Mouse (Mus musculus): ENCODE data around the gene Cxcl14. TPM values are rescaled to one million over a fixed set of nuclear protein-coding genes. Genes with fewer than 3 reads are reported as not detected.
A peak's percentile ranks its signal among the peaks of the same experiment; 100 is the strongest.

The Cxcl14 gene
- 12.3 and 21.0 TPM in 2 replicates for polyA plus RNA-seq (2015; fragmentation: Nextera tagmentation; extraction: Ambion mirVana)

- H3K4me3 ChIP-seq (ENCODE audit: low read depth, low read length), result peak within 1 kb of the TSS; percentile 48
- H3K9ac ChIP-seq (ENCODE audit: low read depth, low read length), result peak within 1 kb of the TSS; percentile 63
- peak within 1 kb of the TSS; percentile 70 for H3K4me2 ChIP-seq (ENCODE audit: low read length)
- peak; percentile 74 for ATAC-seq
- no peak within 1 kb of the TSS for H3K27ac ChIP-seq (ENCODE audit: low read length)
- no peaks in the 10 kb centered on the region for H3K36me3 ChIP-seq (ENCODE audit: control insufficient read depth, insufficient read depth, low read length)
- under 1% methylated on average over 67 of the region's 76 CpGs for WGBS
- H3K4me1 ChIP-seq (ENCODE audit: control insufficient read depth, insufficient read depth, low read length), result peaks cover 18% of the 10 kb centered on the region
- H3K9me3 ChIP-seq (replicated peaks; ENCODE audit: control insufficient read depth, low read length, poor library complexity, severe bottlenecking), result no peaks in the 10 kb centered on the region
- H3K27me3 ChIP-seq (ENCODE audit: control insufficient read depth, insufficient read depth, low read depth, low read length), result peaks cover 42% of the 10 kb centered on the region
Measured at GRCm38 (mm10) chr13:56295943-56296658, at the start of gene Cxcl14. Gene Cxcl14 (minus strand): TSS chr13:56296551.

DNA sequence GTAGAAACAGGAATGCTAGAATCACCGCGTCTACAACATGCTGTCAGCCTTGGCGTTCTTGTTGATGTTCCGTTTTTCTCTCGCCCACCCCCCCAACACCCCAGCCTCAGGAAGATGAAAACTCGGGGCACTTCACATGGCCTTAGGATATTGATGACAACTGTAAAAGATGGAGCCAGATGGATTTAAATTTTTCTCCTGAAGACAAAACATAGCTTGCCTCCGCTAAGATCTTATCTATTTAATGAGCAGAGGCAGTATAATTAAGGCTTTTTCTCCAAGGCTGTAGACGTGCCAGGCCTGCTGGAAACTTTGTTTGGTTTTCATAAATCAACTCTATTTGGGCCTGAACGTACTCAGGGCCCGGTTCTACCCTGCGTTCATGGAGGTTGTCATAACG lies 48.0 kb upstream of the Cxcl14 start:
- Histone ChIP-seq H3K36me3 (ENCODE audit: control insufficient read depth, insufficient read depth, low read length) (no peaks in the 10 kb centered on the region), H3K9ac (ENCODE audit: low read depth, low read length) (no peak overlapping the region), H3K4me1 (ENCODE audit: control insufficient read depth, insufficient read depth, low read length) (no peaks in the 10 kb centered on the region), H3K4me2 (ENCODE audit: low read length) (no peak overlapping the region), H3K9me3 (replicated peaks; ENCODE audit: control insufficient read depth, low read length, poor library complexity, severe bottlenecking) (no peaks in the 10 kb centered on the region), H3K27ac (ENCODE audit: low read length) (no peak overlapping the region), H3K27me3 (ENCODE audit: control insufficient read depth, insufficient read depth, low read depth, low read length) (no peaks in the 10 kb centered on the region), H3K4me3 (ENCODE audit: low read depth, low read length) (no peak overlapping the region)
- no peak for ATAC-seq
- 87% methylated on average over 12 of the region's 12 CpGs for WGBS

- no peak overlapping the region for H3K27ac ChIP-seq (ENCODE audit: low read length)
- H3K4me3 ChIP-seq (ENCODE audit: low read depth, low read length), result no peak overlapping the region
- no peak overlapping the region for H3K4me2 ChIP-seq (ENCODE audit: low read length)
- H3K9me3 ChIP-seq (replicated peaks; ENCODE audit: control insufficient read depth, low read length, poor library complexity, severe bottlenecking), result no peaks in the 10 kb centered on the region
- H3K9ac ChIP-seq (ENCODE audit: low read depth, low read length), result no peak overlapping the region
- ATAC-seq, result no peak
- no peaks in the 10 kb centered on the region for H3K36me3 ChIP-seq (ENCODE audit: control insufficient read depth, insufficient read depth, low read length)
- no peaks in the 10 kb centered on the region for H3K27me3 ChIP-seq (ENCODE audit: control insufficient read depth, insufficient read depth, low read depth, low read length)
- 56% methylated on average over 10 of the region's 10 CpGs for WGBS
- no peaks in the 10 kb centered on the region for H3K4me1 ChIP-seq (ENCODE audit: control insufficient read depth, insufficient read depth, low read length)
Measured at GRCm38 (mm10) chr13:56342491-56342890, 46.1 kb upstream of the Cxcl14 start.

DNA sequence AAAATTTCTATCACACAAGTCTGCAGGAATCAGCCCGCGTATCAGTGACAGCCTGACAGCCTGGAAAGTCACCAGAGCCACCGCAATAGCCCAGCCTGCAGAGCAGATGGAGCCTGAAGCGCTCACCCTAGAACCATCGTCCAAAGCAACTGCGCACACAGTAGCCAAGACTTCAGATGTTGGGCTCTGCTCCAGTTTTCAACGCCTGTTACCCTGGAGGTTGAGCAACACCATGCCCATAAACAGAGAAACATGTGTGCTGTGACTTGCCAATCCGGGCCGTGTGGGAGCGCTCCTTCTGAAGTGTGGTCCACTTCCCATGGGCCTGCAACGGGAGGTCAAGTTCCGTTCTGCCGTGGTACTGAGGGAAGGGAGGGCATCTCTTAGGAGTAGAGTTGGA lies 44.2 kb upstream of the Cxcl14 start:
- no peak overlapping the region for H3K9ac ChIP-seq (ENCODE audit: low read depth, low read length)
- no peak overlapping the region for H3K4me3 ChIP-seq (ENCODE audit: low read depth, low read length)
- no peak for ATAC-seq
- no peaks in the 10 kb centered on the region for H3K9me3 ChIP-seq (replicated peaks; ENCODE audit: control insufficient read depth, low read length, poor library complexity, severe bottlenecking)
- H3K4me1 ChIP-seq (ENCODE audit: control insufficient read depth, insufficient read depth, low read length), result peaks cover 6% of the 10 kb centered on the region; the same call in 1 of the 2 replicates
- 90% methylated on average over 13 of the region's 13 CpGs for WGBS
- H3K4me2 ChIP-seq (ENCODE audit: low read length), result no peak overlapping the region
- H3K27me3 ChIP-seq (ENCODE audit: control insufficient read depth, insufficient read depth, low read depth, low read length), result no peaks in the 10 kb centered on the region
- no peaks in the 10 kb centered on the region for H3K36me3 ChIP-seq (ENCODE audit: control insufficient read depth, insufficient read depth, low read length)
- H3K27ac ChIP-seq (ENCODE audit: low read length), result no peak overlapping the region

GRCm38 (mm10) chr13:56339816-56340215 lies 43.5 kb upstream of the Cxcl14 start:
- Histone ChIP-seq H3K36me3 (ENCODE audit: control insufficient read depth, insufficient read depth, low read length) (no peaks in the 10 kb centered on the region), H3K4me2 (ENCODE audit: low read length) (no peak overlapping the region), H3K9ac (ENCODE audit: low read depth, low read length) (no peak overlapping the region), H3K4me1 (ENCODE audit: control insufficient read depth, insufficient read depth, low read length) (peaks cover 6% of the 10 kb centered on the region; the same call in 1 of the 2 replicates), H3K4me3 (ENCODE audit: low read depth, low read length) (no peak overlapping the region), H3K27ac (ENCODE audit: low read length) (no peak overlapping the region), H3K27me3 (ENCODE audit: control insufficient read depth, insufficient read depth, low read depth, low read length) (no peaks in the 10 kb centered on the region), H3K9me3 (replicated peaks; ENCODE audit: control insufficient read depth, low read length, poor library complexity, severe bottlenecking) (no peaks in the 10 kb centered on the region)
- WGBS, result 90% methylated on average over 8 of the region's 8 CpGs
- ATAC-seq, result no peak

DNA sequence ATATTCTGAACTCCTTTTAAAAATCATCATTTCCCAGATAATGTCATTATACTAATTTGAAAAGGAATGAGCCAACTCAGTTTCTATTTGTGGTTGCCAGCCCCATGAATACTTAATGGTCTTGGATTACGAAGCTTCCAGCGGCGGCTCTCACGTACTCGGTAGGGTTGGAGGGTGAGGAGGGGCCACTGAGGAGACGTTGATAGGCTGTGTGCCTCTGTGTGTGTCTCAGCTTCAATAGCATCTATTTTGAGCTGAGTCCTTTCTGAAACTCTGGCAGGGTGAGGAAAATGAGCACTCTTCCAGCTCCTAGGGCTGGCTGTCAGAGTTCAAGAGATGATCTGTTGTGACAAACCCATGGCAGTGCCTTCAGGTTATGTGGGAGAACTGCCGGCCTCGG lies 40.6 kb upstream of the Cxcl14 start:
- peak; percentile 72; the same call in 1 of the 2 replicates for ATAC-seq
- H3K27ac ChIP-seq (ENCODE audit: low read length), result peak overlapping the region; percentile 38; the same call in 1 of the 2 replicates

DNA sequence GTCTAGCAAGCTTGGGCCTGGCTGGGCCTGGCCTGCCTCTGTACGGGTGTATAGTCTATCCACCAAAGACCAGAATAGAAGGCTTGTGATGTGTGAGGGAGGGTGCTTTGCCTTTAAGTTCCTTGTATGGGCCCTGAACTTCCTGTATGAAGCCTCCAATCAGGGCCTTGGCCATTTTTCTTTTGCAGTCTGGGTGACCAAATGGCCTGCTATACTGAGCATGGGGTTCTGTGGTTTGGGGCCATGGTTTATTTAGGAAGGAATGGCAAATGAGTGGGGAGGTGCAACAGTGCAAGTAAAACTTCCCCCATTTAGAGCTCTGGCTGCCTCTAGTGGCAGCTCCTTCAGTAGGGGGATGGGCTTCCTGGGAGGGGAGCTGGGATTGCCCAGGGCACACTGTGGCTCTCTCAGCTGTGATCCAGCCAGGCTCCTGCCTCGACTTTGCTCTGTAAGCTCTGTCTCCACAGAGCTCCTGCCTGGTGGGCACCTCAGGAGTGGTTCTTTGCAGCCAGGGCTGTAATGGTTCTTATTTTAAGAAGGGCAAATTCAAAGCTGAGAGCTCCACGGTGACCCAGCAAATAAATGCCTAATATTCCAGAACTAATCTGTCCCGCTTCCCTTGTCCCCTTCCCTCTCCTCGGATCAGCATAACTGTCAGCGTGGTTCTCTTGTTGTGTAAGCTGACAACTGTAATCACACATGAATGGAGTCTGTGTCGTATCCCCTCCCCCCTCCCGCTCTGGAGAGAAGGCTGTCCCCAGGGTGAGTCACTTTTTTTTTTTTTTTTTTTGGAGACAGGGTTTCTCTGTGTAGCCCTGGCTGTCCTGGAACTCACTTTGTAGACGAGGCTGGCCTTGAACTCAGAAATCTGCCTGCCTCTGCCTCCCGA lies 38.7 kb upstream of the Cxcl14 start:
- H3K4me2 ChIP-seq (ENCODE audit: low read length), result no peak overlapping the region
- no peaks in the 10 kb centered on the region; the same call in 1 of the 2 replicates for H3K27me3 ChIP-seq (ENCODE audit: control insufficient read depth, insufficient read depth, low read depth, low read length)
- no peak overlapping the region for H3K9ac ChIP-seq (ENCODE audit: low read depth, low read length)
- no peak overlapping the region for H3K4me3 ChIP-seq (ENCODE audit: low read depth, low read length)
- H3K36me3 ChIP-seq (ENCODE audit: control insufficient read depth, insufficient read depth, low read length), result no peaks in the 10 kb centered on the region
- H3K4me1 ChIP-seq (ENCODE audit: control insufficient read depth, insufficient read depth, low read length), result peaks cover 13% of the 10 kb centered on the region; the same call in 1 of the 2 replicates
- ATAC-seq, result no peak
- H3K27ac ChIP-seq (ENCODE audit: low read length), result no peak overlapping the region
- no peaks in the 10 kb centered on the region for H3K9me3 ChIP-seq (replicated peaks; ENCODE audit: control insufficient read depth, low read length, poor library complexity, severe bottlenecking)
- WGBS, result 42% methylated on average over 10 of the region's 10 CpGs

More for the DNA sequence above, 40.6 kb upstream of the Cxcl14 start:
- no peak overlapping the region; the same call in 1 of the 2 replicates for H3K9ac ChIP-seq (ENCODE audit: low read depth, low read length)
- no peak overlapping the region for H3K4me2 ChIP-seq (ENCODE audit: low read length)
- no peaks in the 10 kb centered on the region for H3K36me3 ChIP-seq (ENCODE audit: control insufficient read depth, insufficient read depth, low read length)
- no peaks in the 10 kb centered on the region for H3K9me3 ChIP-seq (replicated peaks; ENCODE audit: control insufficient read depth, low read length, poor library complexity, severe bottlenecking)
- H3K27me3 ChIP-seq (ENCODE audit: control insufficient read depth, insufficient read depth, low read depth, low read length), result no peaks in the 10 kb centered on the region; the same call in 1 of the 2 replicates
- H3K4me3 ChIP-seq (ENCODE audit: low read depth, low read length), result no peak overlapping the region
- 24% methylated on average over 8 of the region's 8 CpGs for whole genome bisulfite sequencing
- peaks cover 6% of the 10 kb centered on the region; the same call in 1 of the 2 replicates for H3K4me1 ChIP-seq (ENCODE audit: control insufficient read depth, insufficient read depth, low read length)

GRCm38 (mm10) chr13:56334236-56334635 lies 37.9 kb upstream of the Cxcl14 start:
- H3K27me3 ChIP-seq (ENCODE audit: control insufficient read depth, insufficient read depth, low read depth, low read length), result no peaks in the 10 kb centered on the region; the same call in 1 of the 2 replicates
- H3K9me3 ChIP-seq (replicated peaks; ENCODE audit: control insufficient read depth, low read length, poor library complexity, severe bottlenecking), result no peaks in the 10 kb centered on the region
- H3K27ac ChIP-seq (ENCODE audit: low read length), result no peak overlapping the region
- peaks cover 13% of the 10 kb centered on the region; the same call in 1 of the 2 replicates for H3K4me1 ChIP-seq (ENCODE audit: control insufficient read depth, insufficient read depth, low read length)
- no peak overlapping the region for H3K4me2 ChIP-seq (ENCODE audit: low read length)
- no peaks in the 10 kb centered on the region for H3K36me3 ChIP-seq (ENCODE audit: control insufficient read depth, insufficient read depth, low read length)
- H3K9ac ChIP-seq (ENCODE audit: low read depth, low read length), result no peak overlapping the region
- WGBS, result 87% methylated on average over 8 of the region's 8 CpGs
- no peak overlapping the region for H3K4me3 ChIP-seq (ENCODE audit: low read depth, low read length)
- no peak for ATAC-seq

Measured in midbrain, embryonic 16.5 days (tissue).